Mouse (Mus musculus): Measurements from ENCODE around the gene Scgb1b19.
"Not testable (repeated sequence)": the region's sequence is repeated elsewhere in the genome, so short reads cannot be mapped to it uniquely, and the experiment has no call there.

DNA sequence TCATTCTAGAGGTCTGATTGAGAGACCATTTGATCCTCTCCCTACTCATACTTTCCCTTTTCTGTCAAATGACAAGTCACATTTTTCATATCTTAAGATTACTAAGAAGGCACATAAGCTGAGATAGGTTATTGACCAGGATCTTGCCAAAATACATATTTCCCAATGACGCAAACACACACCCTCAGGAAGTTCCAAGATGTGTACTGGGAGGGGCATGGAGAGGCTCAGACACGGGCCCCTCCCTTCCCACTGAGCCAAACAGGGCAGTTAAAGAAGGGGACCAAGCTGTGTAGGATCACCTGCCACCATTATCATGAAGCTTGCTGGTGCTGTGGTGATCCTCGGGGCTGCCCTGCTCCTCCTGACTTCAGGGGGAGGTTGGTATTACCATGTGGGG, at the start of gene Scgb1b19:
- TF ChIP-seq POLR2A, CTCF (IDR thresholded peaks at IDR 0.05; ENCODE audit: insufficient read depth, low read depth, low read length): not testable (repeated sequence)

Data from olfactory bulb, adult 2 months (tissue).